Mouse (Mus musculus): Measurements from ENCODE around the gene Mindy2.

- TF ChIP-seq CTCF (IDR thresholded peaks at IDR 0.05; ENCODE audit: extremely low read depth, insufficient read depth, insufficient read length, insufficient replicate concordance) (no peak), POLR2A (IDR thresholded peaks at IDR 0.05; ENCODE audit: low read depth, low read length) (no peak)
These were observed 45.8 kb downstream of the Mindy2 start for GRCm38 (mm10) chr9:70611026-70611673.
